Mouse (Mus musculus) embryonic facial prominence, embryonic 10.5 days (tissue): Measurements from ENCODE around the gene Gm16181. TPM values are rescaled to one million over a fixed set of nuclear protein-coding genes. Genes with fewer than 3 reads are reported as not detected.

Experiments used
- DNase-seq: peaks from one replicate; pipeline ENCODE4 v3.0.0-alpha.2; 2017; ENCODE audit warnings: low spot score
- H3K27ac ChIP-seq: fragments of 300-500 bp; sonication (generic); replicated peaks from 2 replicates; pipeline ENCODE4 v1.5.1; 2016; ENCODE audit warnings: mild to moderate bottlenecking
- H3K27me3 ChIP-seq: fragments of 300-500 bp; sonication (generic); replicated peaks from 2 replicates; pipeline ENCODE4 v1.6.1; 2016; ENCODE audit warnings: low read depth, mild to moderate bottlenecking; ENCODE audit not compliant: poor library complexity, severe bottlenecking
- H3K36me3 ChIP-seq: fragments of 300-500 bp; sonication (generic); replicated peaks from 2 replicates; pipeline ENCODE4 v1.6.1; 2016; ENCODE audit warnings: mild to moderate bottlenecking, moderate library complexity
- H3K4me1 ChIP-seq: fragments of 300-500 bp; sonication (generic); 2 replicates; pipeline ENCODE4 v1.6.1; 2016
- H3K4me3 ChIP-seq: fragments of 300-500 bp; sonication (generic); 2 replicates; pipeline ENCODE4 v1.5.1; 2016; ENCODE audit warnings: mild to moderate bottlenecking, moderate library complexity
- H3K9me3 ChIP-seq: fragments of 300-500 bp; sonication (generic); 2 replicates; pipeline ENCODE4 v1.6.1; 2016; ENCODE audit warnings: mild to moderate bottlenecking
- WGBS: fragments of 180-500 bp; shearing (Covaris S2); methylation state at CpG from one replicate; pipeline ENCODE4 v1.1.7; 2016; 5-methylcytosine and 5-hydroxymethylcytosine counted together
- polyA plus RNA-seq: library from polyadenylated mRNA; unstranded; fragments of >200 nt; fragmentation: Nextera tagmentation; extraction: Ambion mirVana; gene quantifications from 2 replicates; pipeline ENCODE4 v1.2.1, GENCODE M21; 2016

Gm16181 gene
- polyA plus RNA-seq, 1 experiment from 2014 or later = 0.40 TPM

DNA sequence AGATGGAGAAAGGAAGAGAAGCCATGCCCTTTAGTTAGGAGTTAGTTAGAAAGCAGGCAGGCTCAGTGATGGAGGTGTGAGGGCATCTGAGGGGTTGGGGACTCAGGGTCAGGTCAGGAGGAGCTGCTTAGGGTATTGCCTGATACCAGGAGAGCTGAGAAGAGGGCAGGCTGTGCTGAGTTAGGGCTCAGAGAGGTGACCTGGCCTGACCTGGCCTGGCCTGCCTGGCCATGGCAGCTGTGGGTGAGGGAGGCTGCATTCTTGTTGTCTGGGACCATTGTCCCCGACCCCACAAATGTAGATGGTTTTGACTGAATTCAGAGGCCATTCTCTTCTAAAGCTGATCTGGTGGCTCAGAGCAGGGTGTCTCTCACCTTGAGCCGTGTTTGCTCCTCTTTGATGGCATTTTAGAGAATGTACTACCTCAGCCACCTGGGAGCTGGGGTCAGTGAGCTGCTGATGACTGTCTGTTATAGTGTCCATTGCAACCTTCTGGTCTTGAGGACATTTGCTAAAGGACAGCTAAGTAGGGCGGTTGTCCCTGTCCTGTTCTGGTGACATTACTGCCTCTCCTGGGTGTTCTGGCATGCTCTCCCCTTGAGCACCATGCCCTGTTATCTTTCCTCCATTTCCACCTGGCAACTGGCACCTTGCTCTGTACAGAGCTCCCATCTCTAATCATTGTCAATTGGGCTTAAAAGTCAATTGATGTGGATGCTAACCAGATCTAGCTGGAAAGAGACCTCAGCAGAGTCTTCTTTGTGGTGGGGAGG, 29.9 kb downstream of the Gm16181 start:
- no peaks in the 10 kb centered on the region for H3K9me3 ChIP-seq
- H3K36me3 ChIP-seq = peaks cover 92% of the 10 kb centered on the region
- H3K27me3 ChIP-seq = no peaks in the 10 kb centered on the region
- peaks cover 11% of the 10 kb centered on the region for H3K4me1 ChIP-seq
- H3K4me3 ChIP-seq = no peak overlapping the region
- no peak overlapping the region for H3K27ac ChIP-seq
- no peak for DNase-seq
- 91% methylated on average over 3 of the region's 3 CpGs for WGBS

DNA sequence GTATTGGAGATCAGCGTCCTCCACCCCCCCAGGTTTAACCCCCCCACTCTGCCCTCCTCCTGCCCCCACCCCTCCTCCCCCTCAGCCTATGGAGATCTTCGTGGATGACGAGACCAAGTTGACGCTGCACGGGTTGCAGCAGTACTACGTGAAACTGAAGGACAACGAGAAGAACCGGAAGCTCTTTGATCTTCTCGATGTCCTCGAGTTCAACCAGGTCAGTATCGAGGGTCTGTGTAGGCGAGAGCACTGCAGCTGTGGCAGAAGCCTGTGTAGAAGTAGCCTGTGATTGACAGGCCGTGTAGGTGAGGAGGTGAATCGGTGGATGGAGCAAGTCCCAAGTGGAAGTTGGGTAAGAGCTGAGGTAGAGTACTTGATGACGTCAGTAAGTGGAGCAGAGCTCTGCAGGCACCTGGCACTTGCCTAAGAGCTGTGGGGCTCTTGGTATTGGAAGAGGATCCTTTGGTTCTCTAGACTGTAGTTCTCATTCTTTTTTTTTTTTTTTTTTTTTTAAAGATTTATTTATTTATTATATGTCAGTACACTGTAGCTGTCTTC, 30.6 kb downstream of the Gm16181 start:
- WGBS = 90% methylated on average over 15 of the region's 15 CpGs
- DNase-seq = no peak

DNA sequence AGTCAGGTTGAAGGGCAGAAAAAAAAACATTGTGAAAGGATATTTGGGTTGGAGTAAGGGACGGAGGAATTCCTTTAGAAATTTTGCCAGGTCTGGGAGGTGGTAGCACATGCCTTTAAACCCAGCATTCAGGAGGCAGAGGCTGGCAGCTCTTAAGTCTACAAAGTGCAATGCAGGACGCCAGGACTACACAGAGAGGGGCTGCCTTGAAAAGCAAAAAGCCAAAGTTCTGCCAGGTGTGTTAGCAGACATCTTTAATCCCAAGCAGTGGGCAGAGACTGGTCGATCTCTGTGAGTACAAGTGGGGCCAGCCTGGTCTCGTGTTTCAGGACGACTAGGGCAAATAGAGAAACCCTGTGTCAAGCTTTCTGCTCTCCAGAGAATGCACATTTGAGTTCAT, 31.3 kb downstream of the Gm16181 start:
- Histone ChIP-seq H3K36me3 (peaks cover 78% of the 10 kb centered on the region), H3K4me3 (no peak overlapping the region), H3K4me1 (peaks cover 6% of the 10 kb centered on the region; the same call in 1 of the 2 replicates), H3K27ac (no peak overlapping the region), H3K9me3 (no peaks in the 10 kb centered on the region), H3K27me3 (peaks cover 6% of the 10 kb centered on the region; the same call in 1 of the 2 replicates)
- no peak for DNase-seq
- 85% methylated on average over 5 of the region's 5 CpGs for WGBS

More for the DNA sequence above, 30.6 kb downstream of the Gm16181 start:
- Histone ChIP-seq H3K27me3 (no peaks in the 10 kb centered on the region), H3K9me3 (no peaks in the 10 kb centered on the region), H3K4me3 (no peak overlapping the region), H3K36me3 (peaks cover 85% of the 10 kb centered on the region), H3K4me1 (peaks cover 7% of the 10 kb centered on the region; the same call in 1 of the 2 replicates), H3K27ac (no peak overlapping the region)

DNA sequence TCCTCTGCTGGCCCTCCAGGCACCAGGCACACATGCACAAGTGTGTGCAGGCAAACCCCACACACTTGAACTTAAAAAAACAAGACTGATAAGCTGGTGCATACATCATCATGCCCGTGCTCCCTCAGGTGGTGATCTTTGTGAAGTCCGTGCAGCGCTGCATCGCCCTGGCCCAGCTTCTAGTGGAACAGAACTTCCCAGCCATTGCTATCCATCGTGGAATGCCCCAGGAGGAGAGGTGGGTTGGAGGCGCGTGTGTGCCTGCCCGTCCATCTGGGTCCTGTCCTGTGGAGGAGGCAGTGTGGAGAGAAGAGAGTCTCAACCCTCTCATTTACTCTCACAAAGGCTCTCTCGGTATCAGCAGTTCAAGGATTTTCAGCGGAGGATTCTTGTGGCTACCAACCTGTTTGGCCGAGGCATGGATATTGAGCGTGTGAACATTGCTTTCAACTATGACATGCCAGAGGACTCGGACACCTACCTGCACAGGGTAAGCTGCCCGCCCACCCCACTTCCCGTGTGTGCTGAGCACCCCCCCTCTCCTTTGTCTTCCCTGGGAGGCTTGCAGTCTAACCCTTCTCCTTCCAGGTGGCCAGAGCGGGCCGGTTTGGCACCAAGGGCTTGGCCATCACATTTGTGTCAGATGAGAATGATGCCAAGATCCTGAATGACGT, 32.1 kb downstream of the Gm16181 start:
- Histone ChIP-seq H3K27me3 (peaks cover 8% of the 10 kb centered on the region; the same call in 1 of the 2 replicates), H3K27ac (no peak overlapping the region), H3K9me3 (no peaks in the 10 kb centered on the region), H3K4me1 (peaks cover 3% of the 10 kb centered on the region; the same call in 1 of the 2 replicates), H3K4me3 (no peak overlapping the region), H3K36me3 (peaks cover 70% of the 10 kb centered on the region)
- no peak for DNase-seq
- WGBS = 89% methylated on average over 18 of the region's 18 CpGs

DNA sequence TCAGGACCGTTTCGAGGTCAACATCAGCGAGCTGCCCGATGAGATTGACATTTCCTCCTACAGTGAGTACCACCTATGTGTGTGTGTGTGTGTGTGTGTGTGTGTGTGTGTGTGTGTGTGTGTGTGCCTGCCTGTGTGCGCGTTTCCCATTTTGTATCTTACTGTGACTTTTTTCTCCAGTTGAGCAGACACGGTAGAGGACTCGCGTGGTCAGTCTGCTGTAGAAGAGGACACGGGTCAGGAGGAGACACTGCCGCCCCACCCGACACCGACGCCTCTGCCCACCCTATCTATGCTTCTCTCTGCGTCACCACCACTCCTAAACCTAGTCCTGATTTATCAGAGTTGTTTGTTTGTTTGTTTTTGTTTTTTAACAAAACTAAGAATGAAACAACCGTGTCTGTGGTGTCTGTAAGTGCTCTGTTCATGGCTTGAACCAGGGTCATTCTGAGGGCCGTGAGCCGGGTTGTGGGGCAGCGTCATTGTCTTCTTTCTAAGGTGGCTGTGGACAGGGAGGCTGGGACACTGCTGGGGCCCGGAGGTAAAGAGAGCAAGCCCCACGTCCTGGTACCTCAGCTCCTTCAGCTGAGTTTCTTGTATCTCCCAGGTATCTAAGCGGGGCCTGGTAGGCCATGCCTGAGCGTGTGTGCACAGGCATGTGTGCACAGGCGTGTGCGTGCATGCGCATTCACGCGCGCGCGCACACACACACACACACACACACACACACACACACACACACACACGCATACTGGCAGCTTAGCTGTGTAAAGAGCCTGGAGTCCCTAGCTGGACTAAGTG, 32.9 kb downstream of the Gm16181 start:
- no peaks in the 10 kb centered on the region for H3K9me3 ChIP-seq
- 92% methylated on average over 32 of the region's 32 CpGs for WGBS
- H3K27me3 ChIP-seq = peaks cover 8% of the 10 kb centered on the region; the same call in 1 of the 2 replicates
- no peak overlapping the region for H3K4me3 ChIP-seq
- peaks cover 62% of the 10 kb centered on the region for H3K36me3 ChIP-seq
- H3K27ac ChIP-seq = no peak overlapping the region
- peak; percentile 35 for DNase-seq
- H3K4me1 ChIP-seq = peaks cover 7% of the 10 kb centered on the region; the same call in 1 of the 2 replicates

DNA sequence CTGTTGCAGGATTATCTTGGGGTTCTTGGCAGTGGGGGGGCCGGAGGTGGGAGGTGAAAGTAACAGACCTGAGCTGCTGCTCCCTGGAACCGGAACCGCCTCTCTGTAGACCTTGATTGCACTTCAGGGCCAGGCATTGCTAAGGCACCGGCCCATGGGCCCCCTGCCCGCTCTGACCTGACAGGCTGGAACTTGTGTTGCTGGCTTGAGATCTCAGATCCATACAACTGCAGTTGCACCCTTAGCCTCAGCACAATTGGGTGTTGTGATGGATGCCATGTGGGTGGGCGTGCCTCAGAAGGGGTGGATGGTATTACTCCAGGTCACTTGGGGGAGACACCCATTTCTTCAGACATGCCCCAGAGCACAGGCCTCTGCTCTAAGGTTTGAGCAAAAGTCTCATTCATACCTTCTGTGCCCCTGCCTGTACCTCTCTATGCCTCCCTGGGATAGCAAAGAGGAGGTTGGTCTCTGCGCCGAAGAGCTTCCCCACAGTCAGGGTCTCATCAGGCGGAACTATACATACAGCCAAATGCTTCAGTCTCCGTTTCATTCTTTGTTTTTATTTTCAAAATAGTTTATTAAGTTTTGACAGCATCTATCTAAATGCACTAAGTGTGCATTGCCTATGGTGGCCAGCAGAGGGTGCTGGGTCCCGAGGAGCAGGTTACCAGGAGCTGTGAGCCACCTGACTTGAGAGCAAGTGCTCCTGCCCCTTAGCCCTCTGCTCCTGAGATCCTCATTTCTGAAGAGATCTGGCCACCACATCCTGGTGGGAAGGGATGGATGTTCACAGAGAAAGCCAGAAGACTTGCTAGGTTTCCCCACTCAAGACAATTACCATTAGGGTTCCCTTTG, 33.8 kb downstream of the Gm16181 start:
- Histone ChIP-seq H3K4me1 (peaks cover 7% of the 10 kb centered on the region; the same call in 1 of the 2 replicates), H3K9me3 (no peaks in the 10 kb centered on the region), H3K27me3 (peaks cover 9% of the 10 kb centered on the region; the same call in 1 of the 2 replicates), H3K27ac (no peak overlapping the region), H3K36me3 (peaks cover 53% of the 10 kb centered on the region), H3K4me3 (no peak overlapping the region)
- peak; percentile 69 for DNase-seq
- WGBS = 57% methylated on average over 11 of the region's 11 CpGs

DNA sequence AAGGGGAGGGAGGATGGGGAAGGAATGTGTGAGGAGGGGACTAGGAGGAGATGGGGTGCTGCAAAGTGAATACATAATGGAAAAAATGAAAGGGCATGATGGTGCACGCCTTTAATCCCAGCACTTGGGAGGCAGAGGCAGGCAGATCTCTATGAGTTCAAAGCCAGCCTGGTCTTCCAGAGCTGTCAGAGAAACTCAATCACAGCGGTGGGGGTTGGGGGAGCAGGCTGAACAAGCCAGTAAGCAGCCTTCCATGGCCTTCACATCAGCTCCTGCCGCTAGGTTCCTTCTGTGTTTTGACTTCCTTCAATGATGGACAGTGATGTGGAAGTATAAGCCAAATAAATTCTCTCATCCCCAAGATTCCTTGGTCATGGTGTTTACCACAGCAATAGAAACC, 34.7 kb downstream of the Gm16181 start:
- Histone ChIP-seq H3K27me3 (peaks cover 15% of the 10 kb centered on the region), H3K4me3 (no peak overlapping the region), H3K27ac (no peak overlapping the region), H3K4me1 (peaks cover 7% of the 10 kb centered on the region; the same call in 1 of the 2 replicates), H3K36me3 (peaks cover 44% of the 10 kb centered on the region), H3K9me3 (no peaks in the 10 kb centered on the region)
- DNase-seq = no peak
- 75% methylated on average over 3 of the region's 3 CpGs for WGBS

DNA sequence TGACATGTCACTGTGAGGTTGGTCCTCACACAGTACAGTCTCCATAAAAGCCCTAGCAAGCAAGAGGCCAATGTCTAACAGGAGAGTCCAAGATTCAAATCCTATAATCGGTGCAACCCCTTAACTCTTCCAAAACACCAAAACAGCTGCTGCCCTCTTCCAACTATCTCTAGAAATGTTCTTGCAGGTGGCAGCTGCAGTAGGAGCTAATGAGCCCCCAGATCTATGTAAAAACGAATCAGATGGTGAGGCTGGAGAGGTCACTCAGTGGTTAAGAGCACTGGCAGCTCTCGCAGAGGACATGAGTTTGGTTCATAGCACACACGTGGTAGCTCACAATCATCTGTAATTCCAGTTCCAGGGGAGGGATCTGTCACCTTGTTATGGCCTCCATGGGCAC, 35.1 kb downstream of the Gm16181 start:
- WGBS = 59% methylated on average over 4 of the region's 4 CpGs
- DNase-seq = no peak
- Histone ChIP-seq H3K27me3 (peaks cover 19% of the 10 kb centered on the region), H3K9me3 (no peaks in the 10 kb centered on the region), H3K4me3 (no peak overlapping the region), H3K27ac (no peak overlapping the region), H3K4me1 (peaks cover 7% of the 10 kb centered on the region; the same call in 1 of the 2 replicates), H3K36me3 (peaks cover 40% of the 10 kb centered on the region)

DNA sequence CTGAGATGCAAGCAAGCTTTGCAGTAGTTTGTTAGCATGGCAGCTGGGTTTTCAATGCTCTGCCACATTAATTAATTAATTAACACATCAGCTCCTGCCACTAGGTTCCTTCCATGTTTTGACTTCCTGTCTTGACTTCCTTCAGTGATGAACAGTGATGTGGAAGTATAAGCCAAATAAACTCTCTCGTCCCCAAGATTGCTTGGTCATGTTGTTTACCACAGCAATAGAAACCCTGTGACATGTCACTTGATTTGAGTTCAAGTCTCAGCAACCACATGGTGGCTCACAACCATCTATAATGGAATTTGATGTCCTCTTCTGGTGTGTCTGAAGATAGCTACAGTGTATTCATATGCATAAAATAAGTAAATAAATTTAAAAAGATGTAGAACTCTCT, 36.7 kb downstream of the Gm16181 start:
- Histone ChIP-seq H3K4me3 (no peak overlapping the region), H3K4me1 (peaks cover 8% of the 10 kb centered on the region), H3K27ac (no peak overlapping the region), H3K9me3 (no peaks in the 10 kb centered on the region), H3K36me3 (peaks cover 24% of the 10 kb centered on the region), H3K27me3 (peaks cover 36% of the 10 kb centered on the region)
- WGBS = 77% methylated on average over 1 of the region's 1 CpGs
- no peak for DNase-seq

DNA sequence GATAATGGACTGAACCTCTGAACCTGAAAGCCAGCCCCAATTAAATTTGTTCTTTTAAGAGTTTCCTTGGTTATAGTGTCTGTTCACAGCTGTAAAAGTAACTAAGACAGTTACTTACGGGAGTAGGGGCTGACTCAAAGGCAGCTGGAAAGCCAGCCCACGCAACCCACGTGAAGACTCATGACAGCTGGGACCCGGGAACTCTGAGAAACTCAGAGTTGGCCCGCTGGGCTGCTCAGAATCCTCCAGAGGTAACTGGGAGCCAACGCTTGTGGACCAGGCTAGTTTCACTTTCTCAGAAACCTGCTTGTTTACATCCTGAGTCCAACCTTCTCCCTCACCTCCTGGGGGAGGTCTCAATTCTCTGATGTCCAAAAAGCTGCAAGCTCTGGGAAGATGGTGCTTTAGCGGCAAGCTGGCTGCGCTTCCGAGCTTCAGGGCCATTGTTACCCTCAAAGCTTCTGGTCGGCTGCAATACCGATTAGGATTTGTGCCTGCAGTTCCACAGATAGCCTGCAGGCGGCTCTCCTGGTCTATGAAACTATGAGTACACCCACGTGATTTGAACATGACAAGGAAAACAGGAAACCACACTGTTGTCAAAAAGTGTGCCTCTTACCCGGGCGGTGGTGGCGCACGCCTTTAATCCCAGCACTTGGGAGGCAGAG, 37.3 kb downstream of the Gm16181 start:
- WGBS = 18% methylated on average over 17 of the region's 17 CpGs
- peaks cover 19% of the 10 kb centered on the region for H3K36me3 ChIP-seq
- peak overlapping the region; percentile 40 for H3K4me3 ChIP-seq
- no peak overlapping the region for H3K27ac ChIP-seq
- peaks cover 42% of the 10 kb centered on the region for H3K27me3 ChIP-seq
- H3K9me3 ChIP-seq = no peaks in the 10 kb centered on the region
- peak; percentile 85 for DNase-seq
- peaks cover 12% of the 10 kb centered on the region for H3K4me1 ChIP-seq
